Mouse (Mus musculus): ENCODE data around the gene Ccdc88c.
A peak's percentile ranks its signal among the peaks of the same experiment; 100 is the strongest.
"Not testable (repeated sequence)": the region's sequence is repeated elsewhere in the genome, so short reads cannot be mapped to it uniquely, and the experiment has no call there.

Ccdc88c gene

GRCm38 (mm10) chr12:101017971-101018371 is 10.9 kb downstream of the Ccdc88c start:
- peak; percentile 42 for DNase-seq (ENCODE audit: low spot score)

- no peak for DNase-seq (ENCODE audit: low spot score)
Observed at GRCm38 (mm10) chr12:101016412-101016928, 12.4 kb downstream of the Ccdc88c start.

- peak; percentile 32 for DNase-seq (ENCODE audit: low spot score)
Observed at GRCm38 (mm10) chr12:101015926-101016325, 12.9 kb downstream of the Ccdc88c start.

GRCm38 (mm10) chr12:101015165-101015560 is 13.7 kb downstream of the Ccdc88c start:
- no peak for DNase-seq (ENCODE audit: low spot score)

GRCm38 (mm10) chr12:101014549-101015164 is 14.2 kb downstream of the Ccdc88c start:
- DNase-seq (ENCODE audit: low spot score) = no peak

GRCm38 (mm10) chr12:101013668-101014067 is 15.2 kb downstream of the Ccdc88c start:
- DNase-seq (ENCODE audit: low spot score) = not testable (repeated sequence)

GRCm38 (mm10) chr12:101013078-101013665 is 15.7 kb downstream of the Ccdc88c start:
- no peak for DNase-seq (ENCODE audit: low spot score)

GRCm38 (mm10) chr12:101012197-101013077 is 16.4 kb downstream of the Ccdc88c start:
- peak; percentile 36 for DNase-seq (ENCODE audit: low spot score)

- DNase-seq (ENCODE audit: low spot score) = no peak
Observed at GRCm38 (mm10) chr12:101011017-101011416, 17.8 kb downstream of the Ccdc88c start.

GRCm38 (mm10) chr12:101010148-101010920 is 18.5 kb downstream of the Ccdc88c start:
- DNase-seq (ENCODE audit: low spot score) = peak; percentile 38

- no peak for DNase-seq (ENCODE audit: low spot score)
Observed at GRCm38 (mm10) chr12:101009225-101009624, 19.6 kb downstream of the Ccdc88c start.

GRCm38 (mm10) chr12:101008648-101009047 is 20.2 kb downstream of the Ccdc88c start:
- DNase-seq (ENCODE audit: low spot score) = no peak

- DNase-seq (ENCODE audit: low spot score) = peak; percentile 28
Observed at GRCm38 (mm10) chr12:101007968-101008481, 20.8 kb downstream of the Ccdc88c start.

GRCm38 (mm10) chr12:101007427-101007826 is 21.4 kb downstream of the Ccdc88c start:
- no peak for DNase-seq (ENCODE audit: low spot score)

GRCm38 (mm10) chr12:101005665-101006420 is 23.0 kb downstream of the Ccdc88c start:
- DNase-seq (ENCODE audit: low spot score) = no peak

GRCm38 (mm10) chr12:101004982-101005381 is 23.9 kb downstream of the Ccdc88c start:
- DNase-seq (ENCODE audit: low spot score) = no peak

GRCm38 (mm10) chr12:101002801-101003513 is 25.9 kb downstream of the Ccdc88c start:
- no peak for DNase-seq (ENCODE audit: low spot score)

- no peak for DNase-seq (ENCODE audit: low spot score)
Observed at GRCm38 (mm10) chr12:100999061-100999954, 29.5 kb downstream of the Ccdc88c start.

- no peak for DNase-seq (ENCODE audit: low spot score)
Observed at GRCm38 (mm10) chr12:100998564-100998962, 30.3 kb downstream of the Ccdc88c start.
